ENCODE assay signal across 15 mouse cellular contexts in genomic region chr5:4665978-4666377, GRCm38 (mm10).
"Had no signal": no experiment of that assay in that cellular context is flagged by ENCODE, and none has a peak within 500 bp of the region (broad histone marks: within the 10 kb centered on the region; RNA-seq: fewer than 3 reads in every experiment).

No protein-coding gene starts in this region.

- H3K9me3 ChIP-seq: limb, embryonic 12.5 days; liver, embryonic 13.5 days; lung, embryonic 15.5 days; stomach, embryonic 15.5 days had no signal

- H3K36me3 ChIP-seq: limb, embryonic 12.5 days; liver, embryonic 13.5 days; lung, embryonic 15.5 days; stomach, embryonic 15.5 days had no signal

- H3K9ac ChIP-seq: limb, embryonic 12.5 days; liver, embryonic 13.5 days; liver, postnatal 0 days; lung, embryonic 15.5 days; stomach, embryonic 15.5 days had no signal

- ATAC-seq: liver, postnatal 0 days had no signal

- DNase-seq: kidney, adult 11 months; kidney, adult 9 months; kidney, postnatal 4 days; liver; liver, embryonic 13.5 days; liver, postnatal 0 days; right cerebral cortex, postnatal 4 days; spleen, adult 18-20 months; thymus, adult 2 months; thymus, postnatal 4 days had no signal

- H3K27me3 ChIP-seq: limb, embryonic 12.5 days; liver, embryonic 13.5 days; stomach, embryonic 15.5 days had no signal

- H3K4me2 ChIP-seq: limb, embryonic 12.5 days; liver, embryonic 13.5 days; lung, embryonic 15.5 days; stomach, embryonic 15.5 days had no signal

- H3K4me3 ChIP-seq: layer of hippocampus, adult 2 months; limb, embryonic 12.5 days; liver, embryonic 13.5 days; lung, embryonic 15.5 days; stomach, embryonic 15.5 days had no signal

- H3K4me1 ChIP-seq: liver, embryonic 13.5 days; stomach, embryonic 15.5 days had no signal

- H3K27ac ChIP-seq: kidney, postnatal 0 days; layer of hippocampus, adult 2 months; limb, embryonic 12.5 days; liver, embryonic 13.5 days; lung, embryonic 15.5 days; stomach, embryonic 15.5 days had no signal
